Mouse (Mus musculus) spleen, adult 2 months (tissue): Measurements from ENCODE around the gene Zfp810. TPM values are rescaled to one million over a fixed set of nuclear protein-coding genes. Genes with fewer than 3 reads are reported as not detected.

Experiments used
- DNase-seq, 2 experiments: peaks; one replicate each; pipeline versions ENCODE4 v3.0.0 to v3.0.0-alpha.2; 2012 to 2021; ENCODE audit warnings: low spot score in 2 of 2, low read depth in 1 of 2
- H3K27ac ChIP-seq: fragments of 200-500 bp; 2 replicates; pipeline ENCODE4 v1.5.1; 2012; ENCODE audit warnings: low read length, inconsistent platforms; ENCODE audit not compliant: insufficient read depth
- H3K27me3 ChIP-seq: fragments of 200-500 bp; 2 replicates; pipeline ENCODE4 v1.6.1; 2012; ENCODE audit warnings: mild to moderate bottlenecking, moderate library complexity, low read length, inconsistent platforms; ENCODE audit not compliant: control insufficient read depth, insufficient read depth
- H3K36me3 ChIP-seq: fragments of 200-500 bp; 2 replicates; pipeline ENCODE4 v1.6.1; 2012; ENCODE audit warnings: mild to moderate bottlenecking, low read length, inconsistent platforms; ENCODE audit not compliant: control insufficient read depth, insufficient read depth
- H3K4me1 ChIP-seq: fragments of 200-500 bp; 2 replicates; pipeline ENCODE4 v1.6.1; 2011; ENCODE audit warnings: inconsistent platforms; ENCODE audit not compliant: control insufficient read depth, insufficient read depth, insufficient read length
- H3K4me3 ChIP-seq: fragments of 200-500 bp; 2 replicates; pipeline ENCODE4 v1.5.1; 2011; ENCODE audit warnings: mild to moderate bottlenecking, inconsistent platforms; ENCODE audit not compliant: insufficient read depth, insufficient read length; ENCODE audit errors: extremely low read depth
- CTCF ChIP-seq: fragments of 200-500 bp; IDR thresholded peaks from 2 replicates; pipeline ENCODE4 v1.5.1; 2011; ENCODE audit warnings: mild to moderate bottlenecking, inconsistent platforms; ENCODE audit not compliant: insufficient read depth, insufficient read length, insufficient replicate concordance; ENCODE audit errors: extremely low read depth
- POLR2A ChIP-seq: fragments of 200-500 bp; IDR thresholded peaks from 2 replicates; pipeline ENCODE4 v1.6.1; 2011; ENCODE audit warnings: low read depth, low read length, inconsistent platforms
- whole genome bisulfite sequencing: fragments of 180-500 bp; shearing (Covaris S2); methylation state at CpG from one replicate; pipeline ENCODE4 v1.1.7; 2018; 5-methylcytosine and 5-hydroxymethylcytosine counted together
- polyA plus RNA-seq: library from polyadenylated mRNA; depleted of rRNA; stranded (reverse); fragments of >200 nt; gene quantifications from 2 replicates; pipeline ENCODE4 v1.2.3, GENCODE M21; 2012; rRNA removed

Zfp810 gene
- 3.7 and 4.0 TPM in 2 replicates for polyA plus RNA-seq

GRCm38 (mm10) chr9:22307156-22307919 lies at the start of gene Zfp810:
TSS of gene Zfp810 (minus strand) at chr9:22307648.
- H3K4me3 ChIP-seq, result peak within 1 kb of the TSS; percentile 91
- H3K27me3 ChIP-seq, result no peaks in the 10 kb centered on the region
- TF ChIP-seq CTCF, result no peak
- TF ChIP-seq POLR2A, result no peak; the same call in 1 of the 2 replicates
- peaks cover 3% of the 10 kb centered on the region for H3K36me3 ChIP-seq
- DNase-seq, result peak; percentile 96
- under 1% methylated on average over 56 of the region's 56 CpGs for WGBS
- peak within 1 kb of the TSS; percentile 63 for H3K27ac ChIP-seq
- peaks cover 5% of the 10 kb centered on the region for H3K4me1 ChIP-seq

- DNase-seq, result no peak
- Histone ChIP-seq H3K27me3 (no peaks in the 10 kb centered on the region), H3K4me1 (no peaks in the 10 kb centered on the region), H3K36me3 (peaks cover 1% of the 10 kb centered on the region; the same call in 1 of the 2 replicates), H3K4me3 (no peak overlapping the region), H3K27ac (no peak overlapping the region)
- TF ChIP-seq CTCF (no peak), POLR2A (no peak)
- WGBS, result 97% methylated on average over 3 of the region's 3 CpGs
Measured at GRCm38 (mm10) chr9:22355919-22356318, 48.5 kb upstream of the Zfp810 start.

- TF ChIP-seq POLR2A, result no peak
- TF ChIP-seq CTCF, result no peak
- H3K36me3 ChIP-seq, result peaks cover 1% of the 10 kb centered on the region; the same call in 1 of the 2 replicates
- WGBS, result 95% methylated on average over 5 of the region's 5 CpGs
Measured at GRCm38 (mm10) chr9:22353901-22354300, 46.5 kb upstream of the Zfp810 start.

GRCm38 (mm10) chr9:22353465-22353864 lies 46.0 kb upstream of the Zfp810 start:
- Histone ChIP-seq H3K4me3 (no peak overlapping the region), H3K4me1 (no peaks in the 10 kb centered on the region), H3K36me3 (peaks cover 1% of the 10 kb centered on the region; the same call in 1 of the 2 replicates), H3K27me3 (no peaks in the 10 kb centered on the region), H3K27ac (no peak overlapping the region)
- TF ChIP-seq CTCF, result no peak
- DNase-seq, result no peak
- WGBS, result 97% methylated on average over 5 of the region's 5 CpGs

More at GRCm38 (mm10) chr9:22353901-22354300, 46.5 kb upstream of the Zfp810 start:
- no peaks in the 10 kb centered on the region for H3K27me3 ChIP-seq
- no peak overlapping the region for H3K4me3 ChIP-seq
- no peak for DNase-seq
- no peak overlapping the region for H3K27ac ChIP-seq
- H3K4me1 ChIP-seq, result no peaks in the 10 kb centered on the region

GRCm38 (mm10) chr9:22340331-22340730 lies 32.9 kb upstream of the Zfp810 start:
- no peak for DNase-seq
- WGBS, result 70% methylated on average over 1 of the region's 1 CpGs
- no peak overlapping the region for H3K27ac ChIP-seq
- H3K4me1 ChIP-seq, result no peaks in the 10 kb centered on the region
- TF ChIP-seq POLR2A, result no peak
- TF ChIP-seq CTCF, result no peak
- H3K4me3 ChIP-seq, result no peak overlapping the region
- H3K27me3 ChIP-seq, result no peaks in the 10 kb centered on the region
- 0 out of 2 replicates have a peak, but pooled peaks cover 2% of the 10 kb centered on the region for H3K36me3 ChIP-seq

- H3K27ac ChIP-seq, result no peak overlapping the region
- WGBS, result 94% methylated on average over 2 of the region's 2 CpGs
- no peak for TF ChIP-seq CTCF
- TF ChIP-seq POLR2A, result no peak
- DNase-seq, result no peak
- peaks cover 3% of the 10 kb centered on the region; the same call in 1 of the 2 replicates for H3K36me3 ChIP-seq
- no peaks in the 10 kb centered on the region for H3K4me1 ChIP-seq
- no peak overlapping the region for H3K4me3 ChIP-seq
- H3K27me3 ChIP-seq, result no peaks in the 10 kb centered on the region
Measured at GRCm38 (mm10) chr9:22337217-22337616, 29.8 kb upstream of the Zfp810 start.
